Mouse (Mus musculus) thymus, adult 18-20 months (tissue): ENCODE measurements around the gene Zwilch.
"Not testable (repeated sequence)": the region's sequence is repeated elsewhere in the genome, so short reads cannot be mapped to it uniquely, and the experiment has no call there.

Source experiments
- DNase-seq, 2 experiments: peaks; one replicate each; pipeline ENCODE4 v3.0.0; 2022; ENCODE audit warnings: mixed read lengths in 2 of 2

Zwilch gene

GRCm38 (mm10) chr9:64178974-64179646 lies 6.2 kb upstream of the Zwilch start, which contains the start of gene Snapc5:
Snapc5 (plus strand) TSS chr9:64179274.
- peak; percentile 80 to 83 for DNase-seq

- no peak for DNase-seq
Measured at GRCm38 (mm10) chr9:64178610-64178973, 5.7 kb upstream of the Zwilch start.

GRCm38 (mm10) chr9:64175378-64175777 lies 2.5 kb upstream of the Zwilch start:
- no peak for DNase-seq

GRCm38 (mm10) chr9:64174766-64175165 lies 1.9 kb upstream of the Zwilch start:
- DNase-seq, result no peak

- no peak for DNase-seq
Measured at GRCm38 (mm10) chr9:64174341-64174740, 1.4 kb upstream of the Zwilch start.

GRCm38 (mm10) chr9:64173666-64174220 lies 839 bp upstream of the Zwilch start:
- DNase-seq, result no peak

GRCm38 (mm10) chr9:64172145-64172815 lies 624 bp downstream of the Zwilch start:
- DNase-seq, result peak in 1 of 2 experiments; percentile 53

GRCm38 (mm10) chr9:64169967-64170366 lies 2.9 kb downstream of the Zwilch start:
- DNase-seq, result not testable (repeated sequence)

- DNase-seq, result no peak
Measured at GRCm38 (mm10) chr9:64160471-64160870, 12.4 kb downstream of the Zwilch start.

- no peak for DNase-seq
Measured at GRCm38 (mm10) chr9:64156641-64157040, 16.3 kb downstream of the Zwilch start.

- no peak for DNase-seq
Measured at GRCm38 (mm10) chr9:64139879-64140278, 33.0 kb downstream of the Zwilch start.

- DNase-seq, result not testable (repeated sequence)
Measured at GRCm38 (mm10) chr9:64138896-64139295, 34.0 kb downstream of the Zwilch start.

GRCm38 (mm10) chr9:64131623-64132022 lies 41.3 kb downstream of the Zwilch start:
- DNase-seq, result no peak

GRCm38 (mm10) chr9:64126121-64126520 lies 46.8 kb downstream of the Zwilch start:
- no peak for DNase-seq

- DNase-seq, result no peak
Measured at GRCm38 (mm10) chr9:64125307-64125706, 47.6 kb downstream of the Zwilch start.

- not testable (repeated sequence) for DNase-seq
Measured at GRCm38 (mm10) chr9:64124846-64125245, 48.1 kb downstream of the Zwilch start.

- no peak for DNase-seq
Measured at GRCm38 (mm10) chr9:64122601-64123000, 50.3 kb downstream of the Zwilch start.

GRCm38 (mm10) chr9:64120584-64121277 lies 52.2 kb downstream of the Zwilch start:
- no peak for DNase-seq

GRCm38 (mm10) chr9:64119898-64120297 lies 53.0 kb downstream of the Zwilch start:
- no peak for DNase-seq

GRCm38 (mm10) chr9:64116876-64117275 lies 56.0 kb downstream of the Zwilch start, which contains the start of gene Lctl:
Lctl (plus strand) TSS chr9:64117147.
- no peak for DNase-seq

- DNase-seq, result no peak
Measured at GRCm38 (mm10) chr9:64115756-64116155, 57.1 kb downstream of the Zwilch start.

- DNase-seq, result no peak
Measured at GRCm38 (mm10) chr9:64114646-64115045, 58.3 kb downstream of the Zwilch start.

- no peak for DNase-seq
Measured at GRCm38 (mm10) chr9:64110502-64110901, 62.4 kb downstream of the Zwilch start.
